Mouse (Mus musculus): ENCODE measurements at regions not wholly inside any gene's neighbourhood (a gene's known extent, or its start where the extent isn't known, plus 50 kb on each side); places are given as distances from the start of the nearest gene placed in this dataset.

DNA sequence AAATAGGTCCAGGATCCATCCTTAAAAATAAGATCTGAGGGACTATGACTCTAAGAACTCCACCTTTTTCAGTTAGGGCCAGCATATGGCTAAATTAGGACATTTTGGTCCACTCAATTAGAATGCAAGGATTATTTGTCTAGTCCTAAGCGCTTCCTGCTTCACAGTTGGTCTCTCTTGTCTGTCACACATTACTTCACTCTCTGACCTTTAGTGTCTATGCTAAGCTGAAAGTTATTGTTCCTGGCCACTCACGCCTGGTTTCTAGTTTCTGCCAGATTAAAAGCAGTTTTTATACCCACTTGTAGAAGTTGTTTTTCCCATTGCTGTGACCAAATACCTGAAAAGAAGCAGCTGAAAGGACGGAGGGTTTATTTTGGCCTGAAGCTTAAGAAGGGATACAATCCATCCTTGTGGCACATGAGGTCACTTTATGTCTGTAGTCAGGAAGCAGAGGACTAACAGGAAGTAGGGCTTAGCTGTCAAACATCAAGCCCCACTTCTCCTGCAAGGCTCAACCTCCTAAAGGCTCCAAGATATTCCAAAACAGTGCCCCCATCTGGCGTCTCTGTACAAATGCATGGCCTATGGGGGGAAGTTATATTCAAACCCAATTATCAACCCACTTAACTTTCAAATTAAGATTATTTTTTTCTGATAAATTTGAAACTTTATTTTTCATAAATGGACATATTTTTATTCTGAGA, 195.3 kb upstream of the Gm5148 start:
- DNase-seq (ENCODE audit: low spot score), result no peak

DNA sequence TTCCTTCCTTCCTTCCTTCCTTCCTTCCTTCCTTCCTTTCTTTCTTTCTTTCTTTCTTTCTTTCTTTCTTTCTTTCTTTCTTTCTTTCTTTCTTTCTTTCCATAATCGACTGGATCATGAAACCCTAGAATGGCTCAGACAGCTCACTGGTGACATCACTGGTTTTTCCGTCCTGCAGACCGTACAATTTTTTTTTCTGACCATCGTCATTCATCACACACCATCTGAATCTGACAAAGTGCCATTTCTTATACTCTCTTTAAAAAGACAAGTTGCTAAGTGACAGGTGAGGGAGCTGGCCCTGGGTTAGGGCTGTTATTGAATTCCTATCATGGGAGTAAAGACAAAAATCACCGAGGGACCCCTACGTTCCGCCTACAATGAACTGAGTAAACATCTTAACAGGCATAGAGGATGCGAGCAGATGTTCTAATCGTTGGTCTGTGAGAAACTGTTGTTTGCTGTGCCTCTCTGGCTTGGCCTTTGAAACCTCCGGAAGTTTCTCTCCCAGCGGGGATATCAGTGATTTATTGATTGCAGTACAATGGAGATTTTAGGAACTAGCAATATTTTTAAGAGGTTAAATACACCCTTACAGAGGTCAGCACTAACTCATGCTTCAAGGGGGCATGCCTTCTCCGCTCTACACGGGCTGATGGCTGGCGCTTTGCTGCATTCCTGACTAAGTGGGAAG, 192.6 kb upstream of the Gm5148 start:
- DNase-seq (ENCODE audit: low spot score), result no peak

DNA sequence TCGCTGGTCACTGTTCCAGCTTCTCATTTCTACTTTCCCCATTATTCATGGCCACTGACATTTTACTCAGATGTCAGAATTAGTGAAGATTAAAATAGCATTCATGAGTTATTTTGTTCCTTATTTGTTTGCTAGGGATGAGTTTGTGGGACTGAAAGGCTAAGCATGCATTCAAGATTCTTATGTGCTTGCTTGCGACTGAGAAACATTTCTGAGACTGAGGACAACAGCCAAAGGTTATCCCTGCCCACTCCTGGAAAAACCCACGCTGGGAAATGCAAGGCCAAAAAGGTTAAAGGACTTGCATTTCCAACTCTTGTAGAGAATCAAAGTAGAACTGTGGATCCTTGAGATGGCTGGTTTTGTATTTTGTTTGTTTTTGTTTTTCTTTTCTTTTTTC, 192.0 kb upstream of the Gm5148 start:
- DNase-seq (ENCODE audit: low spot score), result no peak

DNA sequence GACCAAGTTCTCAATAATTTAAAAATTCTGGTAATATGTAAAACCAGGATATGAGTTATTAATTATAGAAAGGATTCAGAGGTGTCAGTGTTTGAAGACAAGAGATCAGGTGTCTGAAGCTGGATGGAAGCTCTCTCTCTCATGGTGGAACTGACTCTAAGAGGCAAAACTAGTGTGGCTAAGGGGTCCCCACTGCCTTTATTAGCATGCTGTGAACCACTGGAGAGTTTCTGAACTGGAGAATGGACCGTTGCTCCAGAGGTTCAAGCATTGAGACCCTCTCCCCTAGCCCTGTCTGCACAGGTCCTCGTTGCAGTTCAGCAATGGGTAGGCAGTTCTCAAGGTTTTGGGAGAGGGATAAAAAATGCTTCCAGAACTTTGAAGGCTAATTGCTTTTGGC, 191.4 kb upstream of the Gm5148 start:
- DNase-seq (ENCODE audit: low spot score), result no peak

DNA sequence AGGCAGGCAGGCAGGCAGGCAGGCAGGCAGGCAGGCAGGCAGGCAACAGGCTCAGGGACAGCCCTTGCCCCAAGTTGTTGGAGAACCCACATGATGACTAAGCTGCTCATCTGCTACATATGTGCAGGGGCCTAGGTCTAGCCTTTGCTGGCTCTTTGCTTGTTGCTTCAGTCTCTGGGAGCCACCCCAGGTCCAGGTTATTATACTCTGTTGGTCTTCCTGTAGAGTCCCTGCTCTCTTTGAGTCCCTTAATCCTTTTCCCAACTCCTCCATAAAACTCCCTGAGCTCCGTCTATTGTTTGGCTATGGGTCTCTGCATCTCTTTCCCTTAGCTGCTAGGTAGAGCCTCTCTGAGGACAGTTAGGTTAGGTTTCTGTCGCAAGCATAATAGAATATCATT, 189.8 kb upstream of the Gm5148 start:
- DNase-seq (ENCODE audit: low spot score), result no peak

DNA sequence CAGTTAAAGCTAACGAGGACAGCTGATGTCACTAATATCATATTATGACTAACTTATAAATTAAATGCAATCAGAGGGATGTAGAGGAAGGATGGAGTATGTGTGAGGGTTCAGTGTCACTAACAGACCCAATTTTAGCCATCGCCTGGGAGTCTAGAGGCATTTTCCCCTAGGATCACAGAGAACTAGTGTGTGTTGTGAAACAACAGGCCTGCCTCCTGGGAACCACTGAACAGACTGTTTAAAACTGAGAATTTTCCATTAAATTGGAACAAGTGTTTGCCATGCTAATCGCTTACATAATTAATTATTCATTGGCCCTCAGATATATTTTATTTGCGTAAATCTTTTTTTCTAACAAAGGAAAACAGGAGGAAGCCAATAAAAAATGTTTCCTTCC, 185.5 kb upstream of the Gm5148 start:
- DNase-seq (ENCODE audit: low spot score), result no peak

DNA sequence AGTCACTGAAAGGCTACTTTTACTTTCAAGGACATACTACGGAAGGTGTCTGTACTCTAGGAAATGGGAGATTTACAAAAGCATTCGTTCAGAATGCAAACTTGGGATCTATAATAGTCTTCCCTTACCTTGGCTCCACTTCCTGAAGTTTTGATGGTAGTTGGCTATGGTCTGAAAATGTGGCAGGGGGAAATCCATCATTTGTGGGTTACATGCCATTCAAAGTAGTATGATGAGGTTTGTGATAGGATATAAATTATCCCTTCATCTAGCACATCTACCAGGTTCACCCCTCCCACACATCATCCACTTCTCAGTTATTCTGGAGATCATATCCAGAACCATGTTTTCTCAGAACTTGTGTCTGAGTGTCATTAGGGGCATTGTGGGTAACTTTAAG, 184.7 kb upstream of the Gm5148 start:
- no peak for DNase-seq (ENCODE audit: low spot score)

DNA sequence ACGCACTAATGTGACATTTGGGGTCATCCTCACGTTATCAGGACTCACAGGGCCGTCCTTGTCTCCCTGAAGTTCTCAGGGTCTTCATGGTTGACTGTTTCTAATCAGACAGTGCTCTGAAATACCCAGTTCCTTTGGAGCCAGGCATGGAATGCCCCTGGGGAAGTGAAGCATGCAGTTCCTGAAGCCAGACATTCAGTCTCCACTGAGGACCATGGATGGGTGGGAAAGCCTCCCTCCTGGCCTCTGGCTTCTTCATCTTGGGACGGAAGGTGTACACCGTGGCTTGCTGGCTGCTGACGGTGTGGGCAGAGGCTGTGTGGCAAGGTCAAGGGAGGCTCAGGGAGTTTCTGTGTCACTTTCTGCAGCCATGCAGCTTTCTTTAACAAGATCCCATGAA, 184.2 kb upstream of the Gm5148 start:
- no peak for DNase-seq (ENCODE audit: low spot score)

DNA sequence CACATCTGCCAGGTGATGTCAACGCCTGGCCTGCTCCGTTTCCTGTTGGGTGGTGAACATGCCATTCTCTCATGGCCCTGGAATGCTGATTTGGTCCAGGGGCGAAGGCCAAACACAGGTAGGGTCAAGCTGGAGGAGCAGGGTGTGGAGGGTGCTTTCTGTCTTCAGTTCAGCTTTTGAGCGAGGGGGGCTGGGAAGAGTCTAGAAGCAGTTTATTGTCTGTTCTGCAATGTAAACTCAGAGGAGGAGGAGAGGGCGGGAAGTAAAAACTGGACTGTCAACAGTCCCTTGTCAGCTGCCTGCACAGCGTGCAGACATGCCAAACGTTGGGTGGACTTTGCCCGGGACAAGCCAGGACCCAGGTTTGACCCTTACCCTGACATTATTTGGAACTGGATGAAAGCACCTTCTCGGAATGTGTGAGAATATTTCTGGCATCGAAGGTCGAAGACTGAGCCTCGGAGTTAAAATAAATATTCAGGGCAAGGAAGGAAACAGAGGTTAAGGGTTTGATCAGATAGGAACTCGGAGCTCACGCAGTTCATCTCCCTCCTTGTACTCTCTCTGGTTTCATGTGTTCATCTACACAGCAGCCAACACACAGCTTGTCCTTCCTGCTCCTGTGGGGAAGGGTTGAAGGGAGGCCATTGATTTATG, 183.3 kb upstream of the Gm5148 start:
- DNase-seq (ENCODE audit: low spot score), result no peak

DNA sequence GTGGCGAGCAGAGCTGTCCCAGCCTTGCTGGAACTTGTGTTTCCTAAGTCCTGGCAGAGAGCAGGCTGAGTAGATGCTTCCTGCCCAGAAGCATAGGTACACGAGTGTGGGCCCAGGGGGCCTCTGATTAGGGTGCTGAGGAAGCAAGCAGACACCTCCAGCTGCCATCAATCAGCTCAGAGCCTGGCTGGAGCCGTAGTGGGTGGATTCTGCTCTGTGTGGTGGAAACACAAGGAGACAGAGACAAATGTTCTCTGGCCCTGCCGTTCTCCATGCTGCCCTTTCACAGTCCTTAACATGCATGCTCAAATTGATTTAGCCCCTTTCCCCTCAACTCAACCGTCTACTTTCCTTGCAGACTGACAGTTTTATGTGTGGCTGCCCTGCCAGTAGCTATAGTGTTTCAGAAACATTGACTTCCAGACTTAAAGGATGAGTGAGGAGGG, 182.5 kb upstream of the Gm5148 start:
- DNase-seq (ENCODE audit: low spot score), result no peak

DNA sequence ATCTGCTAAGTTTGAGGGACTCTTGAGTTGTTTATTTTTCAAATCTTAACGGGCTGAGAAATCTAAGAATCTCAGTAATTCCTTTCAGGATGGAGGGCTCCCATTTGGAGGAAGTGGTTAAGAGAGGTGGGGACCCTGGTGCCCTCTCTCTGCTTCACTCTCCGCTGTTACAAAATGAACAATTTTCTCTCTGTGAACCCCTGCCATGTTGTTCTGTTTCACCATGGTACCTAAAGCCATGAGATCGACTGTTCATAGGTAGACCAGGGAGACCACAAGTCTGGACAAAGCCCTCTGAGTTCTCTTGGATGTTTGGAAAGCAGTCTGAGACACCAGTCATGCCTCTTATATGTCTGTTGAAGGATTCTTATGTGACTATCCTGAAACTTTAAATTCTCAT, 179.9 kb upstream of the Gm5148 start:
- DNase-seq (ENCODE audit: low spot score), result no peak

DNA sequence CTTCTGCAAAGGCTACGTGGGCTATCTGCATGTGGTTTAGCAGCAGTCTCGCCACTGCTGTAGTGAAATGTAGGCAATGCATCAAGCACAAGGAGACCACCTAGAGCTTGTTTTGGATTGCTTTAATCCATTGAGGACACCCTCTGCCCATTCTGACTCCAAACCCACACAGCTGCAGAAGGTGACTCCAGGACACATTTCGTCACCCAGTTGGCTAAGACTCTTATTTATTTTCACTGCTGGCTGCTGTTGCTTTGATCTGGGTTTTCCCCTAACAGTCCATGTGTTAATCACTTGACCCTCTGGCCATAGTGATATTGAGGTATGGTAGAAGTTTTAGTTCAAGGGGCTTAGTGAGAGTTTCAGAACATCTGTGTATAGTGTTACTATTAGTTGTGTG, 179.2 kb upstream of the Gm5148 start:
- DNase-seq (ENCODE audit: low spot score), result no peak

DNA sequence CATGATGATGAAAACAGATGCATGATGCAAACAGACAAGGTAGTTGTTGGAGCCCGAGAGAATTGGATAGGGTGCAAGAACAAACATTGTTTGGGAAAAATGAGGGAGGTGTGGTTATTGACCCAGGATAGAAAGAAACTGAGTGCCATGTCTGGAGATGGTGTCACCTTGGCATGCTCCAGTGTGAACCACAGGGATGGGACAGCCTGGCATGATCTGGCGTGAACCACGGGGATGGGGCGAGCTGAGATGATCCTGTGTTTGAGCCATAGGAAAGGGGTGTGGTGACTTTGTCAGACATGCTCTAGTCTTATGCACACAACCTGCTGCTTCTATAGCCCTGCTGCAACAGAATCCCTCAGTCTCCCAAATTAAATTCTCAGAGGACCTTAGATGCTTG, 178.7 kb upstream of the Gm5148 start:
- no peak for DNase-seq (ENCODE audit: low spot score)

DNA sequence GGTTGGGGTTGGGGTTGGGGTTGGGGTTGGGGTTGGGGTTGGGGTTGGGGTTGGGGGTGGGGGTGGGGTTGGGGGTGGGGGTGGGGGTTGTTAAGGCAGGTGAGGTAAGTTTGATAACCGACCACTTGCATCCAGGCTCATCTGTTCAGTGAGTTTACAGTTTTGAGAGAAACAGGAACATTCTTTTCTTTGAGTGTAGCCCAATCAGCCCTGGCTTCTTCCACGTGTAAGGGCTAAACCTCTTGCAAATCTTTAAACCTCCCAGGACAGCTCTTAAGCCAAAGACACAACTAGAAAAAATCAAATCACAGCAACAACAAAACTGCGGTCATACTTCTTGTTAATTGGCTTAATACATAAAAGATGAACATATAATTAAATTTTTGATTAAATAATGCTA, 173.1 kb upstream of the Gm5148 start:
- no peak for DNase-seq (ENCODE audit: low spot score)

DNA sequence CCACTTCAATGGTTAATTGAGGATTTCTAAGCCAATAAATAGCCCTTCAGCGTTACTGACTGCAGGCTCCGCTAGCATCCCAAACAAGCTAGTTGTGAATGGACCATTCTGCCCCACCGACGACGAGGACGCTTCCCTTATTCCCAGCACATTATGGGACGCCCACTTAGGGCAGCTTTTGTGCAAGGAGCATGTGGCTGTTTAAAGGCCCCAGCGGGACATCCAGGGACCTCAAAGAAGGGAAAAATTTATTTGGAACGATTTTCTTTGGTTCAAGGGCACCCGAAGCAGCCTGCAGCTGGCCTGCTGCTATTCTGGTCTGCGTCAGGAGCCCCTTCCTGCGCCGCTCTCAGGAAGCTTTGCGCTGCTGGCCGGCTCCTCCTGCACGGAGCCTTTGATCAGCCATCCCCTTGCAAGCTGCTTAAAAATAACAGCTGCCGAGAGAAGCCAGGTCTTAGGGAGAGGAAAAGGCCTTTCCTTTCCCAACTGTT, 172.6 kb upstream of the Gm5148 start:
- DNase-seq (ENCODE audit: low spot score), result no peak

DNA sequence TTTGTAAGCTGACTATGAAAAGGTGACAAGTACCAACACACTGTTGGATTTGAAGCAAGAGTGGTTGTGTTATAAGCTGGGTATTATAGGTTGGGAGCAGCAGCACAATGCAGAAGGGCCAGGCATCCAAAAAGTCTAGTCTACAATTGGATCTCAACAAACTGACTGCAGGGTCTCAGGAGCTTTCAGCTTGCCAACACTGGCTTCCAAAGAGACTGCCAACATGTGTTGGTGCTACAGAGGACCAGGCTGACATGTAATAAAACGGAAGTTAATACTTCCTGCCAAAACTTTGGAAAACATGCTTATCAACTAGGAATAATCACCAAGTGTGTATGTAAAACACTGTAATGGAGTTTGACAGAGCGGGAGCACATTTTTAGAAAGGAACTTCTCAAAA, 170.3 kb upstream of the Gm5148 start:
- no peak for DNase-seq (ENCODE audit: low spot score)

DNA sequence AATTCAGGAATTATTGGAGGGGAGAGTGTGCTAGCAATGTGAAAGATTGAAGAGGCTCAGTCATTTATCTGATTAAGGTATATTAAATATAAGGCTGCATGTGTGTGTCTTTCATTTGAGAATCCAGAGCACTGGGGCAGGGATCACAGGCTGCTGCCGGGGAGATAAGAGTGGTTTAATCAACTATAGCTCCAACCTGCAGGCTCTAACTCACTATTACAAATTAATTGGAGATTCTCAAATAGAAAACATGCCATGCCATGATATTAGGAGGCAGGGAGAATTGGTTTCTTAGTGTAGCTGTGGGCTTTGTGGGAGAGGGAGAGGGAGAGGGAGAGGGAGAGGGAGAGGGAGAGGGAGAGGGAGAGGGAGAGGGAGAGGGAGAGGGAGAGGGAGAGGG, 165.9 kb upstream of the Gm5148 start:
- no peak for DNase-seq (ENCODE audit: low spot score)

DNA sequence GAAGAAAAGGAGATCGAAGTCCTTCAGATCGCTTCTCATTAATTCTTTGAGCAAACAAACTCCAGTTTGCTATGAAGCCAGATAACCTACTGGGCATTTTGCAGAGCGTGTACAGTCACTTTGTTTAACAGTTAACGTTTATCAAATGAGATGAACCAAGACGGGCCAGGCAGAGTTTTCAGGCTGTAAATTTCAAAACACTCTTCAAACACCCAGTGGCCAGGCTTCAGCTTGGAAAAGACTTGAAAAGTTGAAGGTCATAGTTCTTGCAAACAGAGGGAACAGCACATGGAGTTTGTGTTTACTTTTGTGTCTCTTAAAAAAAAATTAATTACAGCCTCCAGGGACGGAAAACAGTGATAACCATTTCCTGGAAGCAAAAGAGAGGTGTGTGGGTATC, 164.2 kb upstream of the Gm5148 start:
- no peak for DNase-seq (ENCODE audit: low spot score)

DNA sequence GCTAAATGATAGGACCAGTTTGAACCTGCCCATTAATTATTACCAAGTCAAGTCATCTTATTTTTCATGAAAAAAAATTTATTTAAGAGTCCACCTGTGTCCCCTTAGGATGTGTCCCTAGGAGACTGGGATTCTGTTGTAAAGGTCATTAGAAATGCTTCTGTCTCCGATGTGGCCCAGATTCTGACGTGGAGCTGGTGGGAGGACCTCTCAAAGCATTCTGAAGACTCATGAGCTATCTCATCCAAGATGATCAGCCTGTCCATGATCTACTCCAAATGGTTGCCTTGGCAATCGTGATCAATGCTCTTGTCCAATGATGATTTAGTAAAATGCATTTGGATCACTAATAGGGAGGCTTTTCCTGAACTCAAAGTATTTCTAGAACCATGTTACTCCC, 163.4 kb upstream of the Gm5148 start:
- DNase-seq (ENCODE audit: low spot score), result no peak

DNA sequence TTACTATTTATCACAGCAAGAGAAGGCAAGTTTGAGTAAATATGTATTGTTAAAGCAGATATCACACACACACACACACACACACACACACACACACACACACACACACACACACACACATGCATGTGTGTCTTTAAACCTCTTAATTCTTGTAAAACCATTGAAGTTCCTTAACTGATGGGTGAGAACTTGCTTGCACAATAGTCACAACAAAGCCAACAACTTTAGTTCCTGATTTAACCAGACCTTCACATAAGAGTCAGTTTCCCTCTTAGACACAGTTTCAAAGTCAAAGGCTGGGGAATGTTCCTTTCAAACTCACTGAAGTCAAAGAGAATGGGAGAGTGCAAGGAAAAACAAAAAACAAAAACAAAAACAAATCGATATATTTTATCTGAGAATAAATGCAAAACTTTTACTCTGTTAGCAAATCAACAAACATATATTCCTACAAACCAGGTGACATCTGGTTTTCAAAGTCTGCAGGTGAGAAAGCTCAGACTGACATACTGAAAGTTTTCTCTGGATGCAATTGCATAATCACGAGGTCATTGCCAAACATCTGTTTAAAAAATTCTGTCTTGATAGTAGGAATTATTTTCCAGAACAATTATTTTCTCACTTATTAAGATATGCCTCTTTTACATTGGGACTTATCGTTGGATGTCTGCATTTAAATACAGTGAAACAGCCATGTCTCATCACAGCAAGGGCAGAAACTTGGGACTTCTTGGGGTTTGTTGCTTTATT, 162.6 kb upstream of the Gm5148 start:
- DNase-seq (ENCODE audit: low spot score), result no peak

DNA sequence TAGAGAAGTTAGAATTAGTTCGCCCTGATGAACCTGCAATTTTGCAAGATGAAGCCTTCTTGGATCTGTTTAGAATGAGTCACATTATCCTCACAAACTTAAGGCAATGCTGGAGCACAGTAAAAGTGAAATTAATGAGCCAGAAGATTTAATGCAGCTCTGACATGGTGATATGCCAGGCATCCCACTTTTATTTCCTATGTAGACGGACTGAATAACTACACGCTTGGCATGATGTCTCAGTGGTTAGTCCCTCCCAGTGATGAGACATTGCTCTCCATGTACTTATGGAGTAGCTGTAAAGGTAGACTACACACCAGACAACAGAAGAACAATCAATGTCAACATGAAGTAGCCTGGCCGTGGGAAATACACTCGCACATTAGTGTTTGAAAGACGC, 161.5 kb upstream of the Gm5148 start:
- no peak for DNase-seq (ENCODE audit: low spot score)

DNA sequence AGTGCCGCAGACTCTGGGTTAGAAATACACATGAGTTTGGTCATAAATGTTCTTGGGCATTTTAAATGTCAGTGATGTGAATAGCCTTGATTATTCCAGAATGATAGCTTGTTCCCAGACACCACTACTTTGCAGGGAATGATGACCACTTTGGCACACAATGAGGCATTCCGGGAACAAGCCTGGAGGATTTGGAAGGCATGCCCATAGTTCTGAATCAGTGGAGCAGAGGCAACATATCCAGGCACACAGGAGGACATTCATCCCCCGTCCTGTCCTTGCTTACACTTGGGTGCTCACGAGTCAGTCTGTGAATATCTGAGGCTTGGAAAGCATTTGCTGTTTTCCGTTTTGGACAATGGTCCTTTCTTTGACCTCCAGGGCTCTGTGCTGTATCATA, 158.1 kb upstream of the Gm5148 start:
- no peak for DNase-seq (ENCODE audit: low spot score)

DNA sequence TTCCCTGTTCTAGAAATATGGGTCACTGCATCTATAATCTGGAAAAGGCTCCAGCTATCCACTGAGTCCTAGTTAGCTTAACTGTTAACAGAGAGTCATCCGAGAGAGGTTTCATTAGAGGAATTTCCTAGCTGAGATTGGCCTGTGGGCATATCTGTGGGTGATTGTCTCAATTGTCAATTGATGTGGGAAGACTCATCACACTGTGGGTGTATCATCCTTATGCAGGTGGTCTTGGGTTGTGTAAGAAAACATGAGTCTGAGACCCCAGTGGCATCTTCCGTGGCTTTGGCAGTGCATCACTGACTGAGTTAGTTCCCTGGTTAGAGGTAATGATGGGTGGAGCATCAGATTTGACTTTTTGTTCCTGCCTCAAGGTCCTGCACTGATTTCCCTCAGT, 156.7 kb upstream of the Gm5148 start:
- DNase-seq (ENCODE audit: low spot score), result no peak

Data from ovary, postnatal 10 days (tissue).